Mouse (Mus musculus) kidney, postnatal 14 days (tissue): Measurements from ENCODE around the gene Vmn1r13.
A peak's percentile ranks its signal among the peaks of the same experiment; 100 is the strongest.
"Not testable (repeated sequence)": the region's sequence is repeated elsewhere in the genome, so short reads cannot be mapped to it uniquely, and the experiment has no call there.

Experiments used
- DNase-seq: peaks from one replicate; pipeline ENCODE4 v3.0.0; 2022; ENCODE audit warnings: mixed read lengths

Gene Vmn1r13

GRCm38 (mm10) chr6:57202990-57203389 is at the start of gene Vmn1r13:
Gene Vmn1r13 (plus strand): TSS chr6:57203290.
- DNase-seq, result not testable (repeated sequence)

DNA sequence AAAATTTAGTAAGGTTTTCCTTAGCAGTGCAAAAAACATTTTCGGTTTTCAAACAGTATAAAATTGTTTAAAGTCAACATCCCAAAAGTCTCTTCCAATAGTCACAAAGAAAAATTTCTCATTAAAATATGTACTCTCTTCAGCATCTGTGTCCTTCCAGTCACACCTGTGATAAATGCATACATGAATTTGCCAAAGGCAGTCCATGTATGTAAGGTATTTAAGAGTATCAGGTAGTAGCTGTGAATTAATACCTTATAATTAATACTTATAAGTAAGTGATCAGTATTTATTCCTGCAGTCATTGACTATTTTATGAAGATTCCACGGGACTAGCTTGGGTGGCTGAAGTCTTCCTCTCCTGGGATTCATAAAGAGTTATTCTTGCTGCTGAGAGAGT is 46.5 kb upstream of the Vmn1r13 start, which contains the start of gene Vmn1r12:
Gene Vmn1r12, plus strand, starts transcription at position 301 of the 400 bp plus-strand sequence.
- no peak for DNase-seq

DNA sequence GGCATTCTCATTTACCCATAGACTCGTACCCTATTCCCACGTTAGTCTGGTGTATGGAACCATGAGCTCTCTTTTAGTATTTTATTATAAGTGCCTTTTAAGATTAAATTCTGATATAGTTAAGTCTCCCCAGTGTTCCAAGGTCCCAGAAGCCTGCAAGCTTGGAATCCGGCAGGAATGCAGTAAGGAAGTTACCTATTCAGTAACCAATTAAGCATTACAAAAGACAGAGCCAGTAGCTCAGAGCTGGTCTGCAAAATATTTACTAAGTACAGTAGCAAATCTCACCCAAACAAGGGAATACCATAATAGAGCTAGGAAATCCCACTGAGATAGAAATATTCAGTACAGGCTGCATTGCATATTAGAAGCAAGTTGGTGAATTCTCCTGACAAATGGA is 13.1 kb upstream of the Vmn1r13 start:
- DNase-seq, result peak; percentile 22

DNA sequence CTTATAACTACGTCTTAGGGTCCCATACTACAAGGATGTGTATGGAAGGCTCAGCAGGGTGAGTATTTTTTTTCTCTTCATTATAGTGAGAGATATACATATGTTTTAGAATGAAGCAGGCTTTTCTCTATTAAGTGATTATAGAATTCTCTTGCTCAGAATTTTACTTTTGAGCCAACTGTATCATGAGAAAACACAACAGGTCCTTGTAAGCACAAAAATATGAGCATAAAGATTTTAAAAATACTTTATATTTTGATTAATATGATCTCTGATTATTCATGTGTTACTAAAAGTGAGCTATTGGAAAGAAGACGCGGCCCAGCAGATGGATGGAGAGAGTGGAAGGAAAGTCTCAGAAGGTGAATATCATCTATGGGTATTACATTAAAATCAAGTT is 28.3 kb downstream of the Vmn1r13 start, which contains the start of gene Vmn1r14:
Gene Vmn1r14, plus strand, starts transcription at position 301 of the 400 bp plus-strand sequence.
- no peak for DNase-seq

DNA sequence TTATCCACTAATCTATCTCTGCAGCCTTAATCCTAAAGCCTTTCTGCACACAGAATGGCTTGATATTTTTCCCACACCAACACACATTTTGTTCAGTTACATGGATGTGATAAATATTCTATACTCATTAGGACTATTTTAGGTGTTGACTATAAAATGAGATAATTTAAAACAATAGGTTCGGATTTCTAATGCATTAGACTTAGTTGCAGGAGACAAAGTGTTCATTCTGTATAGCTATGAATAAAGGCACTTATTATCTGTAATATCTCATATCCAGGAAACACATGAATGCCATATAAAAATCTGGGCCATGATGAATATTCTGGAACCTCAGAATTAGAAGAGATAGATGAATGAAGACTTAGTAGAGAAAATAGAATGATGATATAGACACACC is 54.6 kb downstream of the Vmn1r13 start, which contains the start of gene Vmn1r15:
Gene Vmn1r15, plus strand, starts transcription at position 301 of the 400 bp plus-strand sequence.
- no peak for DNase-seq

DNA sequence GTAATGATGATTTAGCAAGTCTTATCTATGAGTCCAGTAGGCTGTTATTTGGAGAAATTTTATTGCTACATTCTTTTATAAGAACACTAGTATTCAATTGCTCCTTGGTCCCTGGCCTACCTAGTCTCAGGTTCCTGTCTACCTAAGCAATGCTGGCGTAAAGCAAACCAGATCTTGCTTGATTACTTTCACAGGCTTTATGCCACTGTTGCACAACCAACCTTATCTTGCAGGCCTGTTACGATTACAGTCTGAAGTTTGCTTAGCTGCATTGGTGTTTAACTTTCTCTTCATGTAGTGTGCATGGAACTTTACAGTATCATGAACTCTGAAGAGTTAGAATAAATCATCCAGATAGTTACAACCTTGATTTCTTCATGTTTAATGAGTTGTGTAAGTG is 57.9 kb downstream of the Vmn1r13 start:
- no peak for DNase-seq
